Mouse (Mus musculus) hindbrain, embryonic 13.5 days (tissue): ENCODE data around the gene Slamf8. TPM values are rescaled to one million over a fixed set of nuclear protein-coding genes. Genes with fewer than 3 reads are reported as not detected.

Experiments used
- ATAC-seq: fragments of 200-750 bp; cut with Nextera tagmentation; 2 replicates; pipeline ENCODE4 v1.8.0; 2017; ENCODE audit warnings: moderate TSS enrichment; ENCODE audit not compliant: low FRiP score
- H3K27ac ChIP-seq: fragments of 300-500 bp; sonication (generic); 2 replicates; pipeline ENCODE4 v1.5.1; 2015; ENCODE audit warnings: inconsistent platforms, mild to moderate bottlenecking, moderate library complexity
- H3K27me3 ChIP-seq: fragments of 300-500 bp; sonication (generic); 2 replicates; pipeline ENCODE4 v1.6.1; 2015; ENCODE audit warnings: mild to moderate bottlenecking, inconsistent platforms
- H3K36me3 ChIP-seq: fragments of 300-500 bp; sonication (generic); 2 replicates; pipeline ENCODE4 v1.6.1; 2015; ENCODE audit warnings: mild to moderate bottlenecking, inconsistent platforms
- H3K4me1 ChIP-seq: fragments of 300-500 bp; sonication (generic); replicated peaks from 2 replicates; pipeline ENCODE4 v1.6.1; 2015; ENCODE audit warnings: inconsistent platforms
- H3K4me2 ChIP-seq: fragments of 300-500 bp; sonication (generic); 2 replicates; pipeline ENCODE4 v1.6.1; 2015; ENCODE audit warnings: inconsistent platforms, mild to moderate bottlenecking, moderate library complexity
- H3K4me3 ChIP-seq: fragments of 300-500 bp; sonication (generic); 2 replicates; pipeline ENCODE4 v1.5.1; 2015; ENCODE audit warnings: mild to moderate bottlenecking, inconsistent platforms
- H3K9ac ChIP-seq: fragments of 300-500 bp; sonication (generic); 2 replicates; pipeline ENCODE4 v1.6.1; 2015; ENCODE audit warnings: mild to moderate bottlenecking, inconsistent platforms
- H3K9me3 ChIP-seq: fragments of 300-500 bp; sonication (generic); 2 replicates; pipeline ENCODE4 v1.6.1; 2016; ENCODE audit warnings: inconsistent platforms
- WGBS: fragments of 180-500 bp; shearing (Covaris S2); methylation state at CpG from one replicate; pipeline ENCODE4 v1.1.7; 2015; 5-methylcytosine and 5-hydroxymethylcytosine counted together
- polyA plus RNA-seq: library from polyadenylated mRNA; unstranded; fragments of >200 nt; fragmentation: Nextera tagmentation; extraction: Ambion mirVana; gene quantifications from 2 replicates; pipeline ENCODE4 v1.2.1, GENCODE M21; 2015

Slamf8 gene
- polyA plus RNA-seq: not detected in 2 replicates

- H3K4me3 ChIP-seq: no peak within 1 kb of the TSS
- peaks cover 12% of the 10 kb centered on the region for H3K4me1 ChIP-seq
- no peak within 1 kb of the TSS for H3K4me2 ChIP-seq
- no peak for ATAC-seq
- no peaks in the 10 kb centered on the region for H3K27me3 ChIP-seq
- H3K27ac ChIP-seq: no peak within 1 kb of the TSS
- H3K36me3 ChIP-seq: no peaks in the 10 kb centered on the region
- no peak within 1 kb of the TSS for H3K9ac ChIP-seq
- H3K9me3 ChIP-seq: no peaks in the 10 kb centered on the region
- WGBS: 86% methylated on average over 7 of the region's 7 CpGs
These were observed at the start of gene Slamf8 for GRCm38 (mm10) chr1:172590385-172590784. Gene Slamf8 (minus strand): TSS chr1:172590568.

- no peaks in the 10 kb centered on the region for H3K36me3 ChIP-seq
- H3K9ac ChIP-seq: no peak overlapping the region
- no peaks in the 10 kb centered on the region for H3K27me3 ChIP-seq
- no peaks in the 10 kb centered on the region for H3K4me1 ChIP-seq
- 74% methylated on average over 2 of the region's 2 CpGs for WGBS
- no peak overlapping the region for H3K4me2 ChIP-seq
- H3K27ac ChIP-seq: no peak overlapping the region
- ATAC-seq: no peak
- H3K9me3 ChIP-seq: no peaks in the 10 kb centered on the region
- no peak overlapping the region for H3K4me3 ChIP-seq
These were observed 48.4 kb upstream of the Slamf8 start for GRCm38 (mm10) chr1:172638781-172639180.

- H3K9ac ChIP-seq: no peak overlapping the region
- no peak overlapping the region for H3K4me2 ChIP-seq
- H3K36me3 ChIP-seq: no peaks in the 10 kb centered on the region
- no peak for ATAC-seq
- no peak overlapping the region for H3K4me3 ChIP-seq
- no peaks in the 10 kb centered on the region for H3K4me1 ChIP-seq
- no peaks in the 10 kb centered on the region for H3K27me3 ChIP-seq
- no peaks in the 10 kb centered on the region for H3K9me3 ChIP-seq
- 82% methylated on average over 4 of the region's 4 CpGs for WGBS
- H3K27ac ChIP-seq: no peak overlapping the region
These were observed 47.4 kb upstream of the Slamf8 start for GRCm38 (mm10) chr1:172637801-172638200.

GRCm38 (mm10) chr1:172636266-172636665, 45.9 kb upstream of the Slamf8 start:
- Histone ChIP-seq H3K4me2 (no peak overlapping the region), H3K4me1 (no peaks in the 10 kb centered on the region), H3K27ac (no peak overlapping the region), H3K36me3 (no peaks in the 10 kb centered on the region), H3K9me3 (no peaks in the 10 kb centered on the region), H3K9ac (no peak overlapping the region), H3K4me3 (no peak overlapping the region), H3K27me3 (no peaks in the 10 kb centered on the region)
- 97% methylated on average over 5 of the region's 5 CpGs for WGBS
- no peak for ATAC-seq

- no peaks in the 10 kb centered on the region for H3K4me1 ChIP-seq
- no peak overlapping the region for H3K4me2 ChIP-seq
- H3K4me3 ChIP-seq: no peak overlapping the region
- H3K27ac ChIP-seq: 0 out of 2 replicates have a peak overlapping the region, but pooled peaks have one; percentile 12
- 50% methylated on average over 4 of the region's 4 CpGs for WGBS
- ATAC-seq: no peak
- H3K27me3 ChIP-seq: no peaks in the 10 kb centered on the region
- H3K9me3 ChIP-seq: no peaks in the 10 kb centered on the region
- H3K9ac ChIP-seq: peak overlapping the region; percentile 46; the same call in 1 of the 2 replicates
- no peaks in the 10 kb centered on the region for H3K36me3 ChIP-seq
These were observed 44.9 kb upstream of the Slamf8 start for GRCm38 (mm10) chr1:172635258-172635657.

GRCm38 (mm10) chr1:172634136-172634535, 43.8 kb upstream of the Slamf8 start:
- H3K9me3 ChIP-seq: no peaks in the 10 kb centered on the region
- H3K4me2 ChIP-seq: no peak overlapping the region
- H3K4me3 ChIP-seq: no peak overlapping the region
- H3K27me3 ChIP-seq: no peaks in the 10 kb centered on the region
- no peaks in the 10 kb centered on the region for H3K4me1 ChIP-seq
- no peak for ATAC-seq
- H3K27ac ChIP-seq: no peak overlapping the region
- H3K9ac ChIP-seq: no peak overlapping the region
- 96% methylated on average over 2 of the region's 2 CpGs for WGBS
- H3K36me3 ChIP-seq: no peaks in the 10 kb centered on the region

GRCm38 (mm10) chr1:172632451-172633326, 42.3 kb upstream of the Slamf8 start, which contains the start of gene Dusp23:
Gene Dusp23 (minus strand): TSS chr1:172632962.
- Histone ChIP-seq H3K9me3 (no peaks in the 10 kb centered on the region), H3K4me3 (peak within 1 kb of the TSS; percentile 74), H3K4me2 (peak within 1 kb of the TSS; percentile 78), H3K27me3 (no peaks in the 10 kb centered on the region), H3K4me1 (no peaks in the 10 kb centered on the region), H3K9ac (peak within 1 kb of the TSS; percentile 78), H3K27ac (peak within 1 kb of the TSS; percentile 81), H3K36me3 (no peaks in the 10 kb centered on the region)
- WGBS: under 1% methylated on average over 53 of the region's 53 CpGs
- peak; percentile 99 for ATAC-seq

- Histone ChIP-seq H3K9me3 (no peaks in the 10 kb centered on the region), H3K27me3 (no peaks in the 10 kb centered on the region), H3K27ac (no peak overlapping the region), H3K9ac (no peak overlapping the region), H3K4me1 (no peaks in the 10 kb centered on the region), H3K4me2 (no peak overlapping the region; the same call in 1 of the 2 replicates), H3K4me3 (no peak overlapping the region), H3K36me3 (no peaks in the 10 kb centered on the region)
- 81% methylated on average over 5 of the region's 5 CpGs for WGBS
- ATAC-seq: no peak
These were observed 41.4 kb upstream of the Slamf8 start for GRCm38 (mm10) chr1:172631721-172632120.

- H3K27me3 ChIP-seq: no peaks in the 10 kb centered on the region
- no peak for ATAC-seq
- no peaks in the 10 kb centered on the region for H3K36me3 ChIP-seq
- H3K9me3 ChIP-seq: no peaks in the 10 kb centered on the region
- WGBS: 71% methylated on average over 7 of the region's 7 CpGs
- H3K4me1 ChIP-seq: no peaks in the 10 kb centered on the region
- no peak overlapping the region for H3K9ac ChIP-seq
- no peak overlapping the region for H3K4me2 ChIP-seq
- no peak overlapping the region for H3K27ac ChIP-seq
- H3K4me3 ChIP-seq: no peak overlapping the region
These were observed 39.5 kb upstream of the Slamf8 start for GRCm38 (mm10) chr1:172629831-172630230.

- Histone ChIP-seq H3K4me3 (no peak overlapping the region), H3K27ac (no peak overlapping the region), H3K9ac (no peak overlapping the region), H3K4me2 (no peak overlapping the region), H3K27me3 (no peaks in the 10 kb centered on the region), H3K4me1 (no peaks in the 10 kb centered on the region), H3K36me3 (no peaks in the 10 kb centered on the region), H3K9me3 (no peaks in the 10 kb centered on the region)
- WGBS: 90% methylated on average over 3 of the region's 3 CpGs
- no peak for ATAC-seq
These were observed 35.9 kb upstream of the Slamf8 start for GRCm38 (mm10) chr1:172626306-172626705.

- no peak overlapping the region for H3K4me3 ChIP-seq
- H3K9me3 ChIP-seq: no peaks in the 10 kb centered on the region
- WGBS: 84% methylated on average over 3 of the region's 3 CpGs
- H3K4me2 ChIP-seq: no peak overlapping the region
- H3K27ac ChIP-seq: no peak overlapping the region
- no peak overlapping the region for H3K9ac ChIP-seq
- H3K36me3 ChIP-seq: no peaks in the 10 kb centered on the region
- no peaks in the 10 kb centered on the region for H3K27me3 ChIP-seq
- no peaks in the 10 kb centered on the region for H3K4me1 ChIP-seq
- ATAC-seq: no peak
These were observed 33.7 kb upstream of the Slamf8 start for GRCm38 (mm10) chr1:172624081-172624480.

GRCm38 (mm10) chr1:172623599-172623998, 33.2 kb upstream of the Slamf8 start:
- 87% methylated on average over 5 of the region's 5 CpGs for WGBS
- H3K27ac ChIP-seq: no peak overlapping the region
- H3K27me3 ChIP-seq: no peaks in the 10 kb centered on the region
- H3K4me2 ChIP-seq: no peak overlapping the region
- H3K4me1 ChIP-seq: no peaks in the 10 kb centered on the region
- no peaks in the 10 kb centered on the region for H3K9me3 ChIP-seq
- no peak overlapping the region for H3K9ac ChIP-seq
- no peaks in the 10 kb centered on the region for H3K36me3 ChIP-seq
- no peak for ATAC-seq
- no peak overlapping the region for H3K4me3 ChIP-seq

GRCm38 (mm10) chr1:172619235-172619634, 28.9 kb upstream of the Slamf8 start:
- Histone ChIP-seq H3K36me3 (no peaks in the 10 kb centered on the region), H3K4me3 (no peak overlapping the region), H3K27ac (no peak overlapping the region), H3K9ac (no peak overlapping the region), H3K4me1 (peaks cover 15% of the 10 kb centered on the region), H3K4me2 (no peak overlapping the region), H3K27me3 (no peaks in the 10 kb centered on the region), H3K9me3 (no peaks in the 10 kb centered on the region)
- ATAC-seq: no peak
- WGBS: 18% methylated on average over 7 of the region's 7 CpGs
